Mouse (Mus musculus) urinary bladder, postnatal 4 days (tissue): ENCODE data around the gene Rdh13.
"Not testable (repeated sequence)": the region's sequence is repeated elsewhere in the genome, so short reads cannot be mapped to it uniquely, and the experiment has no call there.

Experiments used
- DNase-seq, 2 experiments: peaks; one replicate each; pipeline ENCODE4 v3.0.0; 2021 to 2022; ENCODE audit warnings: low spot score in 2 of 2

Gene Rdh13

DNA sequence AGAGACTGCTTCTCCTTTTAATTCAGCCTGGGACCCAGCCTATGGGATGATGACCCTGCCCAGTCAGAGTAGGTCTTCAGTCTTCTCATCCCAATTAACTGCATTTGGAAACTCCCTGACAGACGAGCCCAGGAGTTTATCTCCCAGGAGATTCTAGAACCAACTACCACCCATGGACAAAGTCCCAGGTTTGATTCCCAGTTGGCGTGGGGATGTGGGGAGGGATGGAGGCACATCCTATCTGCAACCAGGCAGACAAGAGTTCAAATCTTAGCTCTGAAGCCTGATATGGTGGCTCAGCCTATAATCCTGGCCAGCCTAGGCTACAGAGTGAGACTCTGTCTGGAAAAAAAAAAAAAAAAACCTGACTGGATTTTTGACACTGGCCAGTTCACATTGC is 7.7 kb downstream of the Rdh13 start:
- DNase-seq, result peak in 1 of 2 experiments; percentile 23

DNA sequence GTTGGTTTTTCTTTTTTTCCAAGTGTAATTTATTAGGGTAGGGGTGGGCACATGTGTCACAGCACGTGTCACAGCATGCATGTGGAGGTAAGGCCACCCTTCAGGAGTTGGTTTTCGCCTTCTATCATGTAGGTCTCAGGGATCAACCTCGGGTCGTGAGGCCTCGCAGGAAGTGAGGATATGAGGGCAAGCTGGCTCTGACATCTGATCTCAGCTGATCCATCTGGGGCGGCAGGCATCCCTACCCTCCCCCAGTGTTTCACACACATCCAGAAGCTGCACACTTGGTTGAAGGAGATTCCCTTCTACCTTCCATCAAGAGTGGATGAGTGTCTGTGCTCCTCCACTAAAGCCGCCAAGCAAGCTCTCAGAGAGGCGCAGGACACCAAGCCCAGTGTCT is 13.4 kb downstream of the Rdh13 start:
- peak in 1 of 2 experiments; percentile 35 for DNase-seq

DNA sequence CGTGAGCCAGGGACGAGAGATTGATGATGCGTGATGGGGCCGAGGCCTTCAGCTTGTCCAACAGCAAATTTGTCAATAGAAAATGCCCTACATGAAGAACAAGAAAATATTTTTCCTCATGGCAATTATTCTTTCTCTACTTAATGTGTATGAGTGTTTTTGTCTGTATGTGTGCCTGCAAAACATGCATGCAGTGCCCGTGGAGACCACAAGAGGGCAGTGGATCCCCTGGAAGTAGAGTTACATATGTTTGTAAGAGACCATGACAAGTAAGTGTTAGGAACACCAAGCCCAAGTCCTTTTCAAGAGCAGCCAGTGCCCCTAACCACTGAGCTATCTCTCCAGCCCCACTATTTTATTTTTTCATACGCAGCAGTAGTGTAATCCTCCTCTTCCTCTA is 13.9 kb downstream of the Rdh13 start:
- peak; percentile 38 to 74 for DNase-seq

DNA sequence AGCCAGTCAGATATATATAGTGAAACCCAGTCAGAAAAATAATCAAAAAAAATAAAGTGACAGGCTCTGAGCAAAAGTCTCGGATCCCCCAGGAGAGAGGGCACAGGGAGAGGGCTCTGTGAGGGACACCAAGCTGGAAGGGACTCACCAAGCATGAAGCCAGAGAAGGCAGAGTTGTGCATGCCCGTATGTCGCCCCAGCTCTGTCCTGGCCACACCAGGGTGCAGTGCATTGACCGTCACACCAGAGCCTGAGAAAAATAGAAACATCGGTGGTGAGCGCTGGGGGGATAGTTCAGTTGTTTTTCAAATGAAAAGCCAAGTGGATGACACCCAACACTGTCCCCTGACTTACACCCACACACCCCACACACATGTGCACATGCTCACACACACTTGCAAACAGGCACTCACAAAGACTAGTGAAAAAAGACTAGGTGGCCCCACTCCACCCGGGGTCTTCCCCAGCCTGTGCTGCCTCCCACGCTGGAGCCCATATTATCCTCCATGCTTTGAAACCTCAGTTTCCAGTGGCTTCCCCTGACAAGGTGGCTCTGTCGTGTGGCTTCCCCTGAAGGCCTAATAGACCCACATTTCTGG is 15.1 kb downstream of the Rdh13 start:
- peak in 1 of 2 experiments; percentile 44 for DNase-seq

GRCm38 (mm10) chr7:4427161-4427912 is 18.1 kb downstream of the Rdh13 start:
- peak; percentile 69 to 78 for DNase-seq

- no peak for DNase-seq
Measured at GRCm38 (mm10) chr7:4420230-4420629, 25.2 kb downstream of the Rdh13 start.

GRCm38 (mm10) chr7:4419681-4420080 is 25.8 kb downstream of the Rdh13 start:
- DNase-seq, result no peak

GRCm38 (mm10) chr7:4412406-4412805 is 33.0 kb downstream of the Rdh13 start:
- DNase-seq, result not testable (repeated sequence)

- no peak for DNase-seq
Measured at GRCm38 (mm10) chr7:4397730-4398129, 47.7 kb downstream of the Rdh13 start, which contains the start of gene Gp6. Gene Gp6, minus strand, starts transcription at chr7:4397744.
